Mouse (Mus musculus) liver, embryonic 14.5 days (tissue): Measurements from ENCODE around the gene Serpinb1b. TPM values are rescaled to one million over a fixed set of nuclear protein-coding genes. Genes with fewer than 3 reads are reported as not detected.

Experiments used
- ATAC-seq: fragments of 200-750 bp; cut with Nextera tagmentation; 2 replicates; pipeline ENCODE4 v1.8.0; 2017; ENCODE audit warnings: moderate number of reproducible peaks, mild to moderate bottlenecking, moderate library complexity; ENCODE audit not compliant: insufficient read depth
- DNase-seq, 3 experiments: peaks; one replicate each; pipeline ENCODE4 v3.0.0-alpha.2; 2012 to 2013; ENCODE audit warnings: low read depth in 3 of 3, low spot score in 3 of 3
- H3K27ac ChIP-seq: fragments of 300-500 bp; sonication (generic); 2 replicates; pipeline ENCODE4 v1.5.1; 2014; ENCODE audit warnings: moderate library complexity, mild to moderate bottlenecking, control low read depth, inconsistent platforms
- H3K27me3 ChIP-seq: fragments of 300-500 bp; sonication (generic); 2 replicates; pipeline ENCODE4 v1.6.1; 2014; ENCODE audit warnings: mild to moderate bottlenecking, low read length, moderate library complexity; ENCODE audit not compliant: control insufficient read depth, insufficient read depth
- H3K36me3 ChIP-seq: fragments of 300-500 bp; sonication (generic); replicated peaks from 2 replicates; pipeline ENCODE4 v1.6.1; 2014; ENCODE audit warnings: low read depth; ENCODE audit not compliant: control insufficient read depth, insufficient read depth
- H3K4me1 ChIP-seq, 2 experiments: fragments of 200-500 bp in 1 of 2; fragments of 300-500 bp in 1 of 2; sonication (generic) in 1 of 2; replicated peaks; 2 replicates each; pipeline ENCODE4 v1.6.1; 2012 to 2014; ENCODE audit warnings: antibody characterized with exemption in 1 of 2, inconsistent platforms in 1 of 2, low read length in 1 of 2; ENCODE audit not compliant: control insufficient read depth in 2 of 2, insufficient read depth in 2 of 2
- H3K4me2 ChIP-seq: fragments of 300-500 bp; sonication (generic); 2 replicates; pipeline ENCODE4 v1.6.1; 2014; ENCODE audit warnings: low read depth, mild to moderate bottlenecking, control low read depth, moderate library complexity
- H3K4me3 ChIP-seq, 2 experiments: fragments of 200-500 bp in 1 of 2; fragments of 300-500 bp in 1 of 2; sonication (generic) in 1 of 2; 2 replicates each; pipeline ENCODE4 v1.5.1; 2012 to 2014; ENCODE audit warnings: low read depth in 2 of 2, low read length in 2 of 2, mild to moderate bottlenecking in 2 of 2, control low read depth in 1 of 2, inconsistent platforms in 1 of 2, moderate library complexity in 1 of 2; ENCODE audit not compliant: insufficient read depth in 1 of 2
- H3K9ac ChIP-seq: fragments of 300-500 bp; sonication (generic); replicated peaks from 2 replicates; pipeline ENCODE4 v1.6.1; 2014; ENCODE audit warnings: mild to moderate bottlenecking, control low read depth, moderate library complexity
- H3K9me3 ChIP-seq: fragments of 300-500 bp; sonication (generic); 2 replicates; pipeline ENCODE4 v1.6.1; 2016; ENCODE audit warnings: low read length, mixed read lengths; ENCODE audit not compliant: control insufficient read depth
- CTCF ChIP-seq: IDR thresholded peaks from 2 replicates; pipeline ENCODE4 v1.5.1; 2016; ENCODE audit warnings: antibody characterized with exemption, low read depth, control low read depth
- EP300 ChIP-seq: IDR thresholded peaks from 2 replicates; pipeline ENCODE4 v1.6.1; 2016; ENCODE audit warnings: antibody characterized with exemption, low read depth
- WGBS: fragments of 180-500 bp; shearing (Covaris S2); extraction: QIAGEN DNeasy Blood & Tissue Kit; methylation state at CpG from one replicate; pipeline ENCODE4 v1.1.7; 2014; ENCODE audit not compliant: insufficient replicate concordance; 5-methylcytosine and 5-hydroxymethylcytosine counted together
- polyA plus RNA-seq, 2 experiments: library from polyadenylated mRNA; depleted of rRNA in 1 of 2; stranded (reverse) in 1 of 2; unstranded in 1 of 2; fragments of >200 nt; fragmentation: Nextera tagmentation in 1 of 2; extraction: Ambion mirVana in 1 of 2; gene quantifications; 2 replicates each; pipeline versions ENCODE4 v1.2.1 to v1.2.3; 2012 to 2014

The Serpinb1b gene
- polyA plus RNA-seq, 2 experiments, result not detected

DNA sequence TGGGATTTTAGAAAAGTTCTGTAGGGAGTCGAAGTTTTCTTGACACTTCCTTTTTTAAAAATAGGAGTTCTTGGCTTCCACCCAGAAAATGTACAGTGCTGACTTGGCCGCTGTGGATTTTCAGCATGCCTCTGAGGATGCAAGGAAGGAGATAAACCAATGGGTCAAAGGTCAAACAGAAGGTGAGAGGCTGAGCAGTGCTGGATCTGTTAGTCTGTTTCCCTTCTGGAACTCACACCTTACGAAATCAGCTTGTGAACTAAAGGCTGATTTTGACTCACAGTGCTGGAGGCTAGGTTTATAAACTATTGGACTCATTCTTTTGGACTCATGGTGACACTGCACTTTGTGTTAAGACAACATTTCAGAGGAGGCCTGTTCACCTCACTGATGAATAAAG is 11.2 kb downstream of the Serpinb1b start:
- Histone ChIP-seq H3K9ac (no peak overlapping the region), H3K27ac (no peak overlapping the region), H3K9me3 (no peaks in the 10 kb centered on the region), H3K36me3 (no peaks in the 10 kb centered on the region), H3K4me3 (no peak overlapping the region), H3K4me2 (no peak overlapping the region), H3K27me3 (no peaks in the 10 kb centered on the region), H3K4me1 (no peaks in the 10 kb centered on the region)
- ATAC-seq, result no peak
- TF ChIP-seq CTCF (no peak), EP300 (no peak)
- DNase-seq, result no peak
- 40% methylated on average over 3 of the region's 3 CpGs for WGBS

DNA sequence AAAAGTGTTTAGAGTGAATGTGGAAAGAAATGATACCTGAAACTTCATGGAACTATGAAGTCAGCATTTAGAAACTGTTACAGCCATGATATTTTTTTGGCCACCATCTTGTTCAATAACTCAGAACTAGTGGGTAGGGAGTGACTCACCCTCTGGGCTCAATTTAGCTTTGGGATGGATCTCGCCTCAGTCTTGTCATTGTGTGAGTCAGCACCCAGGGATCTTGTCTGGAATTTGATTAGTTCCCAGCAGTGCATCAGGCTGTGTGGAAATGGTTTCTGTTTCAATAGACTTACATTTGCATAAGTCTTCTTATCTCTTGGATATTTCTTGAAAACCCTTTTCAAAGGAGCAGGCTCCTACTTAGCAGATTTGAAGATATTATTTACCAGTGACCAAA is 12.2 kb downstream of the Serpinb1b start:
- no peaks in the 10 kb centered on the region for H3K36me3 ChIP-seq
- H3K4me1 ChIP-seq, result no peaks in the 10 kb centered on the region
- no peak overlapping the region for H3K4me3 ChIP-seq
- DNase-seq (no peak), ATAC-seq (no peak)
- H3K27ac ChIP-seq, result no peak overlapping the region
- no peak overlapping the region for H3K9ac ChIP-seq
- no peak overlapping the region for H3K4me2 ChIP-seq
- H3K9me3 ChIP-seq, result no peaks in the 10 kb centered on the region
- no peaks in the 10 kb centered on the region for H3K27me3 ChIP-seq
- 37% methylated on average over 1 of the region's 1 CpGs for WGBS
- TF ChIP-seq CTCF (no peak), EP300 (no peak)

DNA sequence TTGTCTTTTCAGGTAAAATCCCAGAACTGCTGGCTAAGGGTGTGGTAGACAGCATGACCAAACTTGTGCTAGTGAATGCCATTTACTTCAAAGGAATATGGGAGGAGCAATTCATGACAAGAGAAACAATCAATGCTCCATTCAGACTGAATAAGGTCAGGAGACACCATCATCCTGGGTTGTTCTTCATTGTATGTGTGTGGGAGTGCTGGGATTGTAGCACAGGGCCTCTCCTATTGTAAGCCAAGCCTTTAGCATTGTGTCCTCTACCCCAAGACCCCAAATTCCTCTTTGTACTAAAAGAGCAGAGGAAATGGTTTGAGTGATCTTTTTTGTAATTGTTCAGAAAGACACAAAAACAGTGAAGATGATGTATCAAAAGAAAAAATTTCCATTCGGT is 12.9 kb downstream of the Serpinb1b start:
- no peaks in the 10 kb centered on the region for H3K4me1 ChIP-seq
- no peaks in the 10 kb centered on the region for H3K27me3 ChIP-seq
- no peak for ATAC-seq
- H3K4me3 ChIP-seq, result no peak overlapping the region
- TF ChIP-seq CTCF (no peak), EP300 (no peak)
- H3K4me2 ChIP-seq, result no peak overlapping the region
- 68% methylated on average over 1 of the region's 1 CpGs for WGBS
- H3K9me3 ChIP-seq, result no peaks in the 10 kb centered on the region
- H3K27ac ChIP-seq, result no peak overlapping the region
- no peak overlapping the region for H3K9ac ChIP-seq
- no peaks in the 10 kb centered on the region for H3K36me3 ChIP-seq
- DNase-seq, result no peak

DNA sequence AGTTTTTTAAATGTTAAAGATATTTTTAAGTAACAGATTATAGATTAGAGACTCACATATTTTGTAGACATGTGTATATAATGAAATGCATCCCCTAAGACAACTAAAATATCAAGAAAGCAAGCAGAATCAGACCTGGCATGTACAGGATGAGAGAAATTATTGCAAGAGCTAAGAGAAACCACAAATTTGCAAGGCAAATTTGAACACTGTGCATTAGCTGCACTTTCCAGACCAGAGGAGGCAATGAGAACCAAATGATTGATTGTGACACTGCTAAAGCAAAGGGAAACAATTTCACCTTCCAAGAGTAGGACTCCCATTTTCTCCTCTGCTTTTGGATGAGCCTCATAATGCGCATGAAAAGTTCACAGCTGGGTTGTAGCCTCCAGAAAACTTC is 17.2 kb downstream of the Serpinb1b start:
- no peak for TF ChIP-seq EP300
- no peak for TF ChIP-seq CTCF
- no peak overlapping the region for H3K9ac ChIP-seq
- H3K4me2 ChIP-seq, result no peak overlapping the region
- no peak for DNase-seq
- 48% methylated on average over 1 of the region's 1 CpGs for WGBS
- H3K36me3 ChIP-seq, result no peaks in the 10 kb centered on the region
- no peaks in the 10 kb centered on the region for H3K4me1 ChIP-seq
- H3K27me3 ChIP-seq, result no peaks in the 10 kb centered on the region
- ATAC-seq, result no peak
- H3K27ac ChIP-seq, result no peak overlapping the region
- H3K9me3 ChIP-seq, result no peaks in the 10 kb centered on the region
- H3K4me3 ChIP-seq, result no peak overlapping the region

DNA sequence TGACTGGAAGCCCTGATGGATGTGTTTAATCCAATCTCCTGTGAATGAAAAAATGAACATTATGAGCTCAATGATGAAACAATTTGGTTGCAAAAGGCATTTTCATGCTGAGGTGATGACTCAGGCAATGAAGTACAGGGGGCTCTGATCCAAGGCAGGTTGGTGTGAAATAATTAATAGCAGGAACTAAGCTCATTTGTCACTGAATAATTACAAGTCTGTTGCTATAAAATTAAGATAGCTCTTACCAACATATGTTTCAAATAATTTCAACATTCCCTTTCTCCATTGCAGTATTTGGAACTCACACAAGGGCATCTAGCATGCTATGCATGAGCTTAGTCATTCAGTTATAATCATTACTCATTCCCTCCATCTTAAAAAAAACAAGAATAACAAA is 27.3 kb downstream of the Serpinb1b start:
- DNase-seq (no peak), ATAC-seq (no peak)
- H3K27ac ChIP-seq, result no peak overlapping the region
- TF ChIP-seq EP300 (no peak), CTCF (no peak)
- H3K4me1 ChIP-seq, result no peaks in the 10 kb centered on the region
- no peaks in the 10 kb centered on the region for H3K36me3 ChIP-seq
- H3K4me2 ChIP-seq, result no peak overlapping the region
- no peaks in the 10 kb centered on the region for H3K27me3 ChIP-seq
- H3K9me3 ChIP-seq, result no peaks in the 10 kb centered on the region
- no peak overlapping the region for H3K9ac ChIP-seq
- H3K4me3 ChIP-seq, result no peak overlapping the region

DNA sequence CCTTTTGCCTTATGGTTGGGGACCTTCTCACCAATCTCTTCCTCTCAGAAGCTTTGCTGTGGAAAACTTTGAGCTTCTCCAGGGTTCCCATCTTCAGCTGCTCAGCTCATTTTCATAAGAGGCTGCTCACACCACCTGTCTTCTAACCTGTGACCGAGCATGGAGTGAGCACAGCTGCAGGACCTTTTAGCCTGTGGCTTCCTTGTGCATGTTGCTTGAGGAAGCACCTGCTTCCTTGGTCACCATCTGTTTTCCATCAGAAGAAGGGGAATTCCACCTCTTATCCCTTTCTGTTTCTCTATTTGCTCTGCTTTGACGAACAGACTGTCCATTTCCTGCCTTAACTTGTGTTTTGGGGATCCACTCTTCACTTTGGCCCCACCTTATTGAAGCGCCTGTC is 34.7 kb downstream of the Serpinb1b start:
- H3K9me3 ChIP-seq, result no peaks in the 10 kb centered on the region
- TF ChIP-seq CTCF (no peak), EP300 (no peak)
- no peak overlapping the region for H3K27ac ChIP-seq
- no peak for ATAC-seq
- no peaks in the 10 kb centered on the region for H3K27me3 ChIP-seq
- 18% methylated on average over 3 of the region's 3 CpGs for WGBS
- H3K4me1 ChIP-seq, result no peaks in the 10 kb centered on the region
- no peak overlapping the region for H3K4me2 ChIP-seq
- no peaks in the 10 kb centered on the region for H3K36me3 ChIP-seq
- no peak for DNase-seq
- no peak overlapping the region for H3K4me3 ChIP-seq
- no peak overlapping the region for H3K9ac ChIP-seq
